Mouse (Mus musculus): Measurements from ENCODE around the gene Gm9745.
"Not testable (repeated sequence)": the region's sequence is repeated elsewhere in the genome, so short reads cannot be mapped to it uniquely, and the experiment has no call there.

- TF ChIP-seq CTCF, EP300 (IDR thresholded peaks at IDR 0.05): not testable (repeated sequence)
These were observed 13.3 kb upstream of the Gm9745 start for GRCm38 (mm10) chr13:8961128-8961888.
